Mouse (Mus musculus) liver, embryonic 14.5 days (tissue): ENCODE results near the gene Tada3.

Experiments
- CTCF ChIP-seq: IDR thresholded peaks from 2 replicates; pipeline ENCODE4 v1.5.1; 2016; ENCODE audit warnings: antibody characterized with exemption, low read depth, control low read depth
- EP300 ChIP-seq: IDR thresholded peaks from 2 replicates; pipeline ENCODE4 v1.6.1; 2016; ENCODE audit warnings: antibody characterized with exemption, low read depth

- peak; percentile 71 for TF ChIP-seq EP300
- TF ChIP-seq CTCF, result peak; percentile 34
These were observed 4.2 kb downstream of the Tada3 start for GRCm38 (mm10) chr6:113373491-113373890.
